Mouse (Mus musculus) olfactory bulb, adult 2 months (tissue): Measurements from ENCODE around the gene Tenm3.

Experiments used
- CTCF ChIP-seq: fragments of 200-500 bp; IDR thresholded peaks from 2 replicates; pipeline ENCODE4 v1.5.1; 2012; ENCODE audit warnings: low read depth, mild to moderate bottlenecking, low read length, moderate library complexity; ENCODE audit not compliant: insufficient read depth
- POLR2A ChIP-seq: fragments of 200-500 bp; IDR thresholded peaks from 2 replicates; pipeline ENCODE4 v1.6.1; 2012; ENCODE audit warnings: mild to moderate bottlenecking, low read depth, low read length, moderate library complexity; ENCODE audit not compliant: insufficient read depth

GRCm38 (mm10) chr8:48183758-48184157, 660.0 kb downstream of the Tenm3 start:
- TF ChIP-seq CTCF (no peak), POLR2A (no peak)
